Mouse (Mus musculus) megakaryocyte-erythroid progenitor cell, adult 5 weeks (primary cell): Measurements from ENCODE around the gene Zbed6. TPM values are rescaled to one million over a fixed set of nuclear protein-coding genes. Genes with fewer than 3 reads are reported as not detected.

Source experiments
- polyA plus RNA-seq: library from polyadenylated mRNA; stranded (reverse); fragments of >175 nt; gene quantifications from 2 replicates; pipeline ENCODE4 v1.2.3, GENCODE M21; 2012

Gene Zbed6
- not detected in 2 replicates for polyA plus RNA-seq

DNA sequence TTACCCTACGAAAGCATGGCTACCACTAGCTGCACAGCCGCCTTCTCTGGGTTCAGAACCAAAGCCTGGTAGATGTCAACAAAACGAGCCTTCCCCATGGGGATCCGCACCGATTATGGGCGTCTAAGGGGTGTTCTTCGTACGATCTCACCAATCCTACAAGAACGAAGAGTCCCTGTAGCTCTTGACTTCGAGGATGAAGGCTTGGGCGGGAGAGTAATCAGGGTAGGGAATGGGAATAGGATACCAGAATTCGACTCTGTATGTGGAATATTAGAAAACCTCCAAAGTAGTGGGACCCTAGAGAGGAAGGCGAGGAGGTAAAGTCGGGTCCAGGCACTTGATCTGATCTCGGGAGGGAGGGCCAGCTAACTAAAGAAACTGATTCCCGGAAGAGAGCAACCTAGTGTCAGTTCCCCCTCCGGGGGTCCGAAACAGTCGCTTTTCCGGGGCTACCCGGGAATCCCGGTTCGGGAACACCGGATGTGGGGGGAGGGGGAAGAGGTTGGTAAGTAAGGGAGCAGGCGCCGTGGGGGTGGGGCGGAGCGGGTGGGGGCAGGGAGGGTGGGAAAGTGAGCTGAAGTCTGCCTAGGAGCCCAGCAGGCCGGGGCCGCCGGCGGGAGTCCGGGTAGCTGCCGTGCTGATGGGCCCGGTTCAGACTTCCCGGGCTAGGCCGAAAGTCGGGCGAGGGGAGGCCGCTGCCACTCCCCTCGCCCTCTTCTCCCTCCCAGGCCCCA is at the start of gene Zbed6:
TSS of gene Zbed6 (minus strand) at position 420 of the 737 bp plus-strand sequence.

DNA sequence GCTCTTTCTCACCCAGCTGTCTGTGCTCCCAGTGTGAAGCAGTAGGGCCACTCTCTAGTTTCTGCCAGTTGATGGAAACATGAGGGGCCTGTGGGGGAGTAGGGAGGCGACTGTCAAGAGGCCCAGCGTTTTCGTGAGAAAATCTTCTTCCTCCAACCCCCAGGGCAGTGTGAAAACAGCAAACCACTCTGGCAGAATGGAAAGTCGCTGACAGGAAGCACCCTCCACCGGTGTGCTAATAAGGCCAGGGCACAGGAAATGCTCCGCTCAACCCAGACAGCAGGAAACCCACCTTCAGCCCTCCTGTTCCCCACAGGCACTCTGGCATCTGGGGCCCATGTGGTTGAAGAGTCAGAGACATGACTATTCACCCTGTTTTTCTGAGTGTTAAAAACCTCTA is 29.2 kb upstream of the Zbed6 start, which contains the start of gene Lax1:
TSS of gene Lax1 (minus strand) at position 212 of the 400 bp plus-strand sequence.

DNA sequence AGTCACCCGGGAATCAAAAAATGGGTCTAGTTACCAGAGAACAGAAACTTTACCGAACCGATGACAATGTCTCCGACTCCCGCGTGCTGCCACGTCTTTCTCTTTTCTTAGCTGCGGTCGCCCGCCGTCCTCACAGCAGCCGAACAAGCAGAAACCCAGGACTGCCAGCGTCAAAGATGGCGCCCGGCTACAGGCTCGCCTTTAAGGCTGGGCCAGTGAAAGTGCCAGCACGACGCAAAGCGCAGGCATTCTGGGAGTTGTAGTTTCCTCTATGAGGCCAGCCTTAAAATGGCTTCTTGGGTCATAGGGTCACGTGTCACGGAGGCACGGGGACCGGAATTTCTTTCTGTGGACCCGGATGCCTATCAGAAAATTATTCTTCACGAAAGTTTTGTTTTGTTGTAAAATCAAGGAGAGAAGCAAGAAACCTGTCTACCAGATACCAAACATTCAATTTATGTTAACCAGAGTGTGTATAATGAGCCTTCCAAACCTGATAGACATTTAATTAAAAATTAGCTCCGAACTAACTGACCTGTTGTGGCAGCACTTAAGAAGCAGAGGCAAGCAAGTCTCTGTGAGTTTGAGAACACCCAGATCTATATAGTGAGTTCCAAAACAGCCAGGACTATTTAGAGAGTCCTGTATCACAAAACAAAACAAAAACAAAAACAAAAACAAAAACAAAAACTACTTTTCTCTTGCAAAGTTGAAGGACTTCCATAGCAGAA is 683 bp upstream of the Zbed6 start, which contains the start of gene Gm38394:
TSS of gene Gm38394 (minus strand) at position 116 of the 731 bp plus-strand sequence.

DNA sequence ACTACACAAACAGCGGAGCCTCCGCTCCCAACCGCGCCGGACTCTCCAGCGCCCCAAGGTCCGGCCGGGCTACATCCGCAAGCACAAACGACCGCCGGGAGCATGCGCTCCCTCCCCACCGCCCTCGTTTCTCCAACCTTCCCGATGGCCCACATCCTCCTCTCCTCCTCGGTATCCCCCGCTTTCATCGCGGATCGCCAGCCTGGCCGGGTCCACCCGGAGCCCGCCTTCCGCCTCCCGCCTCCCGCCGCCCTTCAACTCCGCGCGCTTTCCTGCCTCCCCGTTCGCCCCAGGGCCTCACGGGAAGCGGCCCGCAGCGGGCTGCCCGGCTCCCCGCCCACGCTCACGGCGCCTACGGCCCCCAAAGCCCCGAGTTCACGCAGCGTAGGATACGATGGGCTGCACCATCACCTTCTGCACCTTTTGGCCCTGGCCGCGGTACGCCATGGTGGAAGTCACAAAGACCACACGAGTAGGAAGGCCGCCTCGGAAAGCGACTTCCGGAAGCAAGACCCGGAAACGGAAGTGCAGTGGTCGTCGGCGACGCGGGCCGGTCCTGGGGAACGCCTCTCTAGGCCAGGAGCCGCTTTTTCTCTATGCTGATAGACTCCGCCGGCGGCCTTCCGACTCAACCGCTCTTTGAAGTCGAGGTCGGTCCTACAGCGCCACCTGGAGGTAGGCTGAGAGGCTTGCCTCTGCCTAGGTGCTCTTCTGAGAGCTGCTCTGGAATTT is 50.7 kb downstream of the Zbed6 start, which contains the start of gene Snrpe:
TSS of gene Snrpe (minus strand) at position 521 of the 732 bp plus-strand sequence.

Other genes with a start within 250 kb of the Zbed6 start
- gene Sox13, start 236.5 kb downstream of the Zbed6 start, polyA plus RNA-seq = 10.8 and 15.6 TPM in 2 replicates
- 22.4 and 42.2 TPM in 2 replicates for gene Snrpe, start 50.6 kb downstream of the Zbed6 start, polyA plus RNA-seq
- gene Gm38394, start 433 bp upstream of the Zbed6 start, polyA plus RNA-seq = 4.3 and 5.8 TPM in 2 replicates
- gene Lax1, start 29.2 kb upstream of the Zbed6 start, polyA plus RNA-seq = 0.34 and 0.37 TPM in 2 replicates
- gene Atp2b4, start 140.2 kb upstream of the Zbed6 start, polyA plus RNA-seq = 25.8 and 33.7 TPM in 2 replicates
- gene Optc, start 247.1 kb upstream of the Zbed6 start, polyA plus RNA-seq = not detected in 2 replicates